Mouse (Mus musculus) midbrain, embryonic 12.5 days (tissue): ENCODE measurements around the gene Ldlrap1. TPM values are rescaled to one million over a fixed set of nuclear protein-coding genes. Genes with fewer than 3 reads are reported as not detected.

Experiments used
- ATAC-seq: fragments of 200-750 bp; cut with Nextera tagmentation; 2 replicates; pipeline ENCODE4 v1.8.0; 2017; ENCODE audit warnings: low read depth, moderate TSS enrichment, moderate library complexity; ENCODE audit not compliant: low FRiP score
- H3K27ac ChIP-seq: fragments of 300-500 bp; sonication (generic); replicated peaks from 2 replicates; pipeline ENCODE4 v1.5.1; 2016; ENCODE audit warnings: mild to moderate bottlenecking
- H3K27me3 ChIP-seq: fragments of 300-500 bp; sonication (generic); 2 replicates; pipeline ENCODE4 v1.6.1; 2016; ENCODE audit warnings: mild to moderate bottlenecking
- H3K36me3 ChIP-seq: fragments of 300-500 bp; sonication (generic); 2 replicates; pipeline ENCODE4 v1.6.1; 2016
- H3K4me1 ChIP-seq: fragments of 300-500 bp; sonication (generic); 2 replicates; pipeline ENCODE4 v1.6.1; 2016
- H3K4me2 ChIP-seq: fragments of 300-500 bp; sonication (generic); replicated peaks from 2 replicates; pipeline ENCODE4 v1.6.1; 2016; ENCODE audit warnings: mild to moderate bottlenecking, moderate library complexity
- H3K4me3 ChIP-seq: fragments of 300-500 bp; sonication (generic); 2 replicates; pipeline ENCODE4 v1.5.1; 2016; ENCODE audit warnings: mild to moderate bottlenecking
- H3K9ac ChIP-seq: fragments of 300-500 bp; sonication (generic); replicated peaks from 2 replicates; pipeline ENCODE4 v1.6.1; 2016; ENCODE audit warnings: mild to moderate bottlenecking, moderate library complexity
- H3K9me3 ChIP-seq: fragments of 300-500 bp; sonication (generic); 2 replicates; pipeline ENCODE4 v1.6.1; 2016; ENCODE audit warnings: mild to moderate bottlenecking
- WGBS: fragments of 180-500 bp; shearing (Covaris S2); methylation state at CpG from one replicate; pipeline ENCODE4 v1.1.7; 2016; 5-methylcytosine and 5-hydroxymethylcytosine counted together
- polyA plus RNA-seq: library from polyadenylated mRNA; unstranded; fragments of >200 nt; fragmentation: Nextera tagmentation; extraction: Ambion mirVana; gene quantifications from 2 replicates; pipeline ENCODE4 v1.2.1, GENCODE M21; 2016

Gene Ldlrap1
- polyA plus RNA-seq, 1 experiment from 2014 or later: 6.0 TPM

GRCm38 (mm10) chr4:134724974-134725373 is 42.9 kb downstream of the Ldlrap1 start:
- Histone ChIP-seq H3K4me3 (no peak overlapping the region), H3K9me3 (no peaks in the 10 kb centered on the region), H3K27ac (no peak overlapping the region), H3K4me2 (no peak overlapping the region), H3K9ac (no peak overlapping the region), H3K36me3 (no peaks in the 10 kb centered on the region), H3K27me3 (peaks cover 9% of the 10 kb centered on the region; the same call in 1 of the 2 replicates), H3K4me1 (peaks cover 9% of the 10 kb centered on the region)
- 56% methylated on average over 4 of the region's 4 CpGs for WGBS
- ATAC-seq: no peak

- Histone ChIP-seq H3K4me2 (no peak overlapping the region), H3K27ac (no peak overlapping the region), H3K36me3 (no peaks in the 10 kb centered on the region), H3K27me3 (peaks cover 4% of the 10 kb centered on the region; the same call in 1 of the 2 replicates), H3K4me3 (no peak overlapping the region), H3K9me3 (no peaks in the 10 kb centered on the region), H3K9ac (no peak overlapping the region), H3K4me1 (no peaks in the 10 kb centered on the region)
- WGBS: 69% methylated on average over 3 of the region's 3 CpGs
- ATAC-seq: no peak
These were observed 44.6 kb downstream of the Ldlrap1 start for GRCm38 (mm10) chr4:134723251-134723650.

- Histone ChIP-seq H3K4me1 (no peaks in the 10 kb centered on the region), H3K27ac (no peak overlapping the region), H3K4me3 (no peak overlapping the region), H3K36me3 (no peaks in the 10 kb centered on the region), H3K4me2 (no peak overlapping the region), H3K9ac (no peak overlapping the region), H3K9me3 (no peaks in the 10 kb centered on the region), H3K27me3 (peaks cover 4% of the 10 kb centered on the region; the same call in 1 of the 2 replicates)
- WGBS: 82% methylated on average over 6 of the region's 6 CpGs
- ATAC-seq: no peak
These were observed 46.7 kb downstream of the Ldlrap1 start for GRCm38 (mm10) chr4:134721076-134721475.

- no peak overlapping the region for H3K27ac ChIP-seq
- no peak overlapping the region for H3K4me2 ChIP-seq
- no peaks in the 10 kb centered on the region for H3K9me3 ChIP-seq
- no peak overlapping the region for H3K9ac ChIP-seq
- no peaks in the 10 kb centered on the region for H3K4me1 ChIP-seq
- no peak overlapping the region for H3K4me3 ChIP-seq
- H3K27me3 ChIP-seq: peaks cover 4% of the 10 kb centered on the region; the same call in 1 of the 2 replicates
- WGBS: 81% methylated on average over 3 of the region's 3 CpGs
- no peak for ATAC-seq
- no peaks in the 10 kb centered on the region for H3K36me3 ChIP-seq
These were observed 47.5 kb downstream of the Ldlrap1 start for GRCm38 (mm10) chr4:134720371-134720770.

- Histone ChIP-seq H3K36me3 (no peaks in the 10 kb centered on the region), H3K4me2 (no peak overlapping the region), H3K9ac (no peak overlapping the region), H3K9me3 (no peaks in the 10 kb centered on the region), H3K27me3 (0 out of 2 replicates have a peak, but pooled peaks cover 4% of the 10 kb centered on the region), H3K4me3 (no peak overlapping the region), H3K27ac (no peak overlapping the region), H3K4me1 (no peaks in the 10 kb centered on the region)
- no peak for ATAC-seq
- WGBS: 80% methylated on average over 8 of the region's 8 CpGs
These were observed 48.3 kb downstream of the Ldlrap1 start for GRCm38 (mm10) chr4:134719489-134719888.

- H3K27ac ChIP-seq: no peak overlapping the region
- H3K4me3 ChIP-seq: no peak overlapping the region
These were observed 53.9 kb downstream of the Ldlrap1 start for GRCm38 (mm10) chr4:134713937-134714336.

GRCm38 (mm10) chr4:134705311-134705710 is 62.5 kb downstream of the Ldlrap1 start:
- Histone ChIP-seq H3K4me3 (peak overlapping the region; percentile 59; the same call in 1 of the 2 replicates), H3K36me3 (no peaks in the 10 kb centered on the region), H3K9ac (peak overlapping the region; percentile 65; the same call in 1 of the 2 replicates), H3K27ac (no peak overlapping the region), H3K4me2 (peak overlapping the region; percentile 99), H3K27me3 (peaks cover 47% of the 10 kb centered on the region), H3K4me1 (peaks cover 26% of the 10 kb centered on the region), H3K9me3 (no peaks in the 10 kb centered on the region)
- 74% methylated on average over 5 of the region's 5 CpGs for WGBS
- no peak for ATAC-seq

More at GRCm38 (mm10) chr4:134713937-134714336, 53.9 kb downstream of the Ldlrap1 start:
- Histone ChIP-seq H3K27me3 (no peaks in the 10 kb centered on the region), H3K9me3 (no peaks in the 10 kb centered on the region), H3K36me3 (no peaks in the 10 kb centered on the region), H3K4me1 (peaks cover 5% of the 10 kb centered on the region), H3K9ac (no peak overlapping the region), H3K4me2 (peak overlapping the region; percentile 22; the same call in 1 of the 2 replicates)
- 8% methylated on average over 8 of the region's 8 CpGs for WGBS
- peak; percentile 78; the same call in 1 of the 2 replicates for ATAC-seq

GRCm38 (mm10) chr4:134704590-134704989 is 63.2 kb downstream of the Ldlrap1 start:
- H3K4me2 ChIP-seq: peak overlapping the region; percentile 99
- H3K36me3 ChIP-seq: no peaks in the 10 kb centered on the region
- 1% methylated on average over 21 of the region's 21 CpGs for WGBS
- H3K4me1 ChIP-seq: peaks cover 26% of the 10 kb centered on the region
- H3K27ac ChIP-seq: peak overlapping the region; percentile 71
- no peaks in the 10 kb centered on the region for H3K9me3 ChIP-seq
- no peak for ATAC-seq
- peaks cover 47% of the 10 kb centered on the region for H3K27me3 ChIP-seq
- H3K9ac ChIP-seq: peak overlapping the region; percentile 65
- H3K4me3 ChIP-seq: peak overlapping the region; percentile 59

GRCm38 (mm10) chr4:134703835-134704546 is 63.8 kb downstream of the Ldlrap1 start, which contains the start of gene Man1c1:
TSS of gene Man1c1 (minus strand) at chr4:134704290.
- Histone ChIP-seq H3K4me3 (peak within 1 kb of the TSS; percentile 59), H3K27me3 (peaks cover 47% of the 10 kb centered on the region), H3K9ac (peak within 1 kb of the TSS; percentile 67), H3K4me1 (peaks cover 26% of the 10 kb centered on the region), H3K27ac (peak within 1 kb of the TSS; percentile 71), H3K9me3 (no peaks in the 10 kb centered on the region), H3K36me3 (no peaks in the 10 kb centered on the region), H3K4me2 (peak within 1 kb of the TSS; percentile 99)
- ATAC-seq: peak; percentile 95
- WGBS: 2% methylated on average over 69 of the region's 81 CpGs

- under 1% methylated on average over 72 of the region's 90 CpGs for WGBS
- Histone ChIP-seq H3K4me3 (peak overlapping the region; percentile 59), H3K9ac (peak overlapping the region; percentile 67), H3K27me3 (peaks cover 47% of the 10 kb centered on the region), H3K27ac (0 out of 2 replicates have a peak overlapping the region, but pooled peaks have one; percentile 52), H3K9me3 (no peaks in the 10 kb centered on the region), H3K4me1 (peaks cover 26% of the 10 kb centered on the region), H3K4me2 (peak overlapping the region; percentile 99), H3K36me3 (no peaks in the 10 kb centered on the region)
- ATAC-seq: peak; percentile 21
These were observed 64.6 kb downstream of the Ldlrap1 start for GRCm38 (mm10) chr4:134702981-134703834.

- no peak for ATAC-seq
- Histone ChIP-seq H3K27ac (no peak overlapping the region), H3K4me1 (peaks cover 26% of the 10 kb centered on the region), H3K9me3 (no peaks in the 10 kb centered on the region), H3K4me3 (peak overlapping the region; percentile 59), H3K36me3 (no peaks in the 10 kb centered on the region), H3K27me3 (peaks cover 47% of the 10 kb centered on the region), H3K4me2 (peak overlapping the region; percentile 99), H3K9ac (no peak overlapping the region; the same call in 1 of the 2 replicates)
- 39% methylated on average over 6 of the region's 6 CpGs for whole genome bisulfite sequencing
These were observed 65.9 kb downstream of the Ldlrap1 start for GRCm38 (mm10) chr4:134701934-134702333.
